Mouse (Mus musculus) stomach, embryonic 16.5 days (tissue): ENCODE results near the gene Gm5114. TPM values are rescaled to one million over a fixed set of nuclear protein-coding genes. Genes with fewer than 3 reads are reported as not detected.
"Not testable (repeated sequence)": the region's sequence is repeated elsewhere in the genome, so short reads cannot be mapped to it uniquely, and the experiment has no call there.

Source experiments
- ATAC-seq: fragments of 200-750 bp; cut with Nextera tagmentation; 2 replicates; pipeline ENCODE4 v1.8.0; 2017; ENCODE audit warnings: moderate number of reproducible peaks, moderate TSS enrichment; ENCODE audit not compliant: insufficient read depth, low FRiP score
- H3K27ac ChIP-seq: fragments of 300-500 bp; sonication (generic); 2 replicates; pipeline ENCODE4 v1.5.1; 2014; ENCODE audit warnings: low read length
- H3K27me3 ChIP-seq: fragments of 300-500 bp; sonication (generic); 2 replicates; pipeline ENCODE4 v1.6.1; 2014; ENCODE audit warnings: low read length, control low read depth, mixed read lengths; ENCODE audit not compliant: control insufficient read depth, insufficient read depth
- H3K36me3 ChIP-seq: fragments of 300-500 bp; sonication (generic); 2 replicates; pipeline ENCODE4 v1.6.1; 2014; ENCODE audit warnings: low read length; ENCODE audit not compliant: control insufficient read depth, insufficient read depth
- H3K4me1 ChIP-seq: fragments of 300-500 bp; sonication (generic); 2 replicates; pipeline ENCODE4 v1.6.1; 2014; ENCODE audit warnings: low read length, control low read depth, mixed read lengths; ENCODE audit not compliant: control insufficient read depth, insufficient read depth
- H3K4me2 ChIP-seq: fragments of 300-500 bp; sonication (generic); 2 replicates; pipeline ENCODE4 v1.6.1; 2014; ENCODE audit warnings: low read depth, low read length, mixed read lengths
- H3K4me3 ChIP-seq: fragments of 300-500 bp; sonication (generic); replicated peaks from 2 replicates; pipeline ENCODE4 v1.5.1; 2014; ENCODE audit warnings: mild to moderate bottlenecking, low read length
- H3K9ac ChIP-seq: fragments of 300-500 bp; sonication (generic); 2 replicates; pipeline ENCODE4 v1.6.1; 2014; ENCODE audit warnings: low read length
- H3K9me3 ChIP-seq: fragments of 300-500 bp; sonication (generic); replicated peaks from 2 replicates; pipeline ENCODE4 v1.6.1; 2016; ENCODE audit warnings: low read length, control low read depth; ENCODE audit not compliant: control insufficient read depth
- WGBS: fragments of 180-500 bp; shearing (Covaris S2); extraction: QIAGEN DNeasy Blood & Tissue Kit; methylation state at CpG from one replicate; pipeline ENCODE4 v1.1.7; 2014; 5-methylcytosine and 5-hydroxymethylcytosine counted together
- microRNA-seq: library from miRNA; unstranded; fragments of <30 nt; microRNA quantifications from one replicate; pipeline ENCODE4, GENCODE M21; 2016
- polyA plus RNA-seq: library from polyadenylated mRNA; unstranded; fragments of >200 nt; fragmentation: Nextera tagmentation; extraction: Ambion mirVana; gene quantifications from 2 replicates; pipeline ENCODE4 v1.2.1, GENCODE M21; 2015

The Gm5114 gene
- not detected in 2 replicates for polyA plus RNA-seq

DNA sequence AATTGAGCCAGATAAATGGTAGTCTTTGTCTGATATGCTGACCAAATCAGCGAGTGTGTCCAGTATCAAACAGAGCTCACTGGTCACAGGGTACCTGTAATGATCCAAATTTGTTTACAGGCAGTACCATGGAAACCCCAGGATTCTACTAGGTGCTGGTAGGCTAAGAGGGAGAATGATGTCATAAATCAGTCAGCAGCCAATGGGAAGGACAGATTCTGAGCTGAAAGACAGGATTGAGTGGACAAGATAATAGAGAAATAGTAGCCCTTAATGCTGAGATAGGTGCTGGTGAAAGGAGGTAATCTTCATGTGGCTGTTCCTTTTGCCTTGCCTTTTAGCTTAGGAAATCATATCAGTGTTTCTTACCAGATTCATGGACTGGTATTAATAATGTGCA lies at the start of gene Gm5114:
Gm5114 (minus strand) TSS at position 101 of the 400 bp plus-strand sequence.
- ATAC-seq, H3K27ac ChIP-seq, H3K9me3 ChIP-seq, H3K9ac ChIP-seq, H3K27me3 ChIP-seq, H3K4me1 ChIP-seq, H3K36me3 ChIP-seq, H3K4me3 ChIP-seq, H3K4me2 ChIP-seq: not testable (repeated sequence)
- 69% methylated on average over 1 of the region's 1 CpGs for WGBS

GRCm38 (mm10) chr7:39455806-39456205 lies 42.8 kb upstream of the Gm5114 start:
- Histone ChIP-seq H3K9me3 (no peaks in the 10 kb centered on the region), H3K4me1 (no peaks in the 10 kb centered on the region), H3K4me3 (no peak overlapping the region), H3K27ac (no peak overlapping the region), H3K9ac (no peak overlapping the region), H3K27me3 (no peaks in the 10 kb centered on the region), H3K36me3 (no peaks in the 10 kb centered on the region), H3K4me2 (no peak overlapping the region)
- peak; percentile 53; the same call in 1 of the 2 replicates for ATAC-seq
- 10% methylated on average over 6 of the region's 6 CpGs for WGBS

- Histone ChIP-seq H3K4me2 (peak overlapping the region; percentile 83), H3K9me3 (no peaks in the 10 kb centered on the region), H3K4me1 (peaks cover 5% of the 10 kb centered on the region), H3K27me3 (no peaks in the 10 kb centered on the region), H3K36me3 (no peaks in the 10 kb centered on the region), H3K27ac (peak overlapping the region; percentile 41; the same call in 1 of the 2 replicates), H3K9ac (peak overlapping the region; percentile 89), H3K4me3 (peak overlapping the region; percentile 77)
- WGBS = 2% methylated on average over 36 of the region's 36 CpGs
- ATAC-seq = peak; percentile 99
These were observed 36.5 kb upstream of the Gm5114 start for GRCm38 (mm10) chr7:39449260-39450021.

GRCm38 (mm10) chr7:39448626-39449242 lies 35.8 kb upstream of the Gm5114 start:
- WGBS = 54% methylated on average over 11 of the region's 11 CpGs
- Histone ChIP-seq H3K36me3 (no peaks in the 10 kb centered on the region), H3K4me2 (peak overlapping the region; percentile 83), H3K4me3 (peak overlapping the region; percentile 77), H3K9me3 (no peaks in the 10 kb centered on the region), H3K27me3 (no peaks in the 10 kb centered on the region), H3K27ac (no peak overlapping the region), H3K4me1 (peaks cover 5% of the 10 kb centered on the region), H3K9ac (peak overlapping the region; percentile 66)
- no peak for ATAC-seq

- H3K27me3 ChIP-seq = no peaks in the 10 kb centered on the region
- H3K4me1 ChIP-seq = no peaks in the 10 kb centered on the region
- ATAC-seq = peak; percentile 53; the same call in 1 of the 2 replicates
- H3K36me3 ChIP-seq = no peaks in the 10 kb centered on the region
- WGBS = 38% methylated on average over 2 of the region's 2 CpGs
- H3K9ac ChIP-seq = no peak overlapping the region
- no peak overlapping the region for H3K4me3 ChIP-seq
- no peak overlapping the region for H3K4me2 ChIP-seq
- no peak overlapping the region for H3K27ac ChIP-seq
- no peaks in the 10 kb centered on the region for H3K9me3 ChIP-seq
These were observed 28.3 kb upstream of the Gm5114 start for GRCm38 (mm10) chr7:39441237-39441636.

GRCm38 (mm10) chr7:39440362-39440761 lies 27.4 kb upstream of the Gm5114 start:
- Histone ChIP-seq H3K36me3 (no peaks in the 10 kb centered on the region), H3K4me2 (no peak overlapping the region), H3K27ac (no peak overlapping the region), H3K9me3 (no peaks in the 10 kb centered on the region), H3K27me3 (no peaks in the 10 kb centered on the region), H3K9ac (no peak overlapping the region), H3K4me3 (no peak overlapping the region), H3K4me1 (no peaks in the 10 kb centered on the region)
- no peak for ATAC-seq
- 82% methylated on average over 4 of the region's 4 CpGs for WGBS

Small RNA genes within 50 kb of the gene (microRNA-seq; reads per million reads assigned to microRNA genes)
- gene Gm27437 = not detected

Other genes starting within 250 kb of the Gm5114 start
- gene Zfp619, start 104.6 kb upstream of the Gm5114 start, polyA plus RNA-seq = 1.3 and 1.7 TPM in 2 replicates